Mouse (Mus musculus) liver, postnatal 0 days (tissue): ENCODE results near the gene Mef2d.

Experiments
- CTCF ChIP-seq: sonication (generic); IDR thresholded peaks from 2 replicates; pipeline ENCODE4 v1.5.1; 2016; ENCODE audit warnings: antibody characterized with exemption, low read depth
- EP300 ChIP-seq: IDR thresholded peaks from 2 replicates; pipeline ENCODE4 v1.6.1; 2016; ENCODE audit warnings: antibody characterized with exemption, low read depth, mild to moderate bottlenecking

- TF ChIP-seq CTCF (no peak), EP300 (no peak)
Measured at GRCm38 (mm10) chr3:88170361-88170760, 28.2 kb downstream of the Mef2d start.
